Mouse (Mus musculus) liver, adult 2 months (tissue): ENCODE results near the gene Kmt2d. TPM values are rescaled to one million over a fixed set of nuclear protein-coding genes. Genes with fewer than 3 reads are reported as not detected.

Experiments
- DNase-seq: peaks from one replicate; pipeline ENCODE4 v3.0.0-alpha.2; 2011; ENCODE audit warnings: low read depth, low spot score; ENCODE audit errors: extremely low read depth
- H3K27ac ChIP-seq: fragments of 200-500 bp; replicated peaks from 2 replicates; pipeline ENCODE4 v1.5.1; 2012; ENCODE audit warnings: low read depth, mild to moderate bottlenecking, control low read depth, inconsistent platforms, low read length; ENCODE audit not compliant: insufficient read depth
- H3K27me3 ChIP-seq: fragments of 200-500 bp; 2 replicates; pipeline ENCODE4 v1.6.1; 2012; ENCODE audit warnings: mild to moderate bottlenecking, moderate library complexity, low read length, inconsistent platforms; ENCODE audit not compliant: control insufficient read depth, insufficient read depth
- H3K36me3 ChIP-seq: fragments of 200-500 bp; 2 replicates; pipeline ENCODE4 v1.6.1; 2012; ENCODE audit warnings: low read length, inconsistent platforms; ENCODE audit not compliant: control insufficient read depth, insufficient read depth
- H3K4me1 ChIP-seq: fragments of 200-500 bp; 2 replicates; pipeline ENCODE4 v1.6.1; 2011; ENCODE audit warnings: low read length; ENCODE audit not compliant: control insufficient read depth, insufficient read depth
- H3K4me3 ChIP-seq: fragments of 200-500 bp; 2 replicates; pipeline ENCODE4 v1.5.1; 2011; ENCODE audit warnings: low read depth, mild to moderate bottlenecking, control low read depth, low read length, moderate library complexity; ENCODE audit not compliant: insufficient read depth
- H3K79me2 ChIP-seq: fragments of 200-500 bp; 2 replicates; pipeline ENCODE4 v1.6.1; 2012; ENCODE audit warnings: inconsistent platforms, mild to moderate bottlenecking, low read length, moderate library complexity; ENCODE audit not compliant: control insufficient read depth, insufficient read depth
- H3K9ac ChIP-seq: fragments of 200-500 bp; 2 replicates; pipeline ENCODE4 v1.6.1; 2012; ENCODE audit warnings: low read depth, mild to moderate bottlenecking, control low read depth, inconsistent platforms, low read length
- CTCF ChIP-seq: fragments of 200-500 bp; IDR thresholded peaks from 2 replicates; pipeline ENCODE4 v1.5.1; 2011; ENCODE audit warnings: low read depth, low read length, control low read depth
- POLR2A ChIP-seq: fragments of 200-500 bp; IDR thresholded peaks from 2 replicates; pipeline ENCODE4 v1.6.1; 2011; ENCODE audit warnings: low read length, control low read depth; ENCODE audit not compliant: insufficient read depth; ENCODE audit errors: extremely low read depth
- WGBS: fragments of 180-500 bp; shearing (Covaris S2); methylation state at CpG from one replicate; pipeline ENCODE4 v1.1.7; 2018; 5-methylcytosine and 5-hydroxymethylcytosine counted together
- polyA plus RNA-seq: library from polyadenylated mRNA; depleted of rRNA; stranded (reverse); fragments of >200 nt; gene quantifications from 2 replicates; pipeline ENCODE4 v1.2.3, GENCODE M21; 2012
- total RNA-seq: library from RNA; depleted of rRNA; stranded (reverse); fragments of >200 nt; gene quantifications from 2 replicates; pipeline ENCODE4 v1.2.3, GENCODE M21; 2014

Gene Kmt2d
- total and polyA plus RNA-seq, 2 experiments = 6.6 to 10.3 TPM

DNA sequence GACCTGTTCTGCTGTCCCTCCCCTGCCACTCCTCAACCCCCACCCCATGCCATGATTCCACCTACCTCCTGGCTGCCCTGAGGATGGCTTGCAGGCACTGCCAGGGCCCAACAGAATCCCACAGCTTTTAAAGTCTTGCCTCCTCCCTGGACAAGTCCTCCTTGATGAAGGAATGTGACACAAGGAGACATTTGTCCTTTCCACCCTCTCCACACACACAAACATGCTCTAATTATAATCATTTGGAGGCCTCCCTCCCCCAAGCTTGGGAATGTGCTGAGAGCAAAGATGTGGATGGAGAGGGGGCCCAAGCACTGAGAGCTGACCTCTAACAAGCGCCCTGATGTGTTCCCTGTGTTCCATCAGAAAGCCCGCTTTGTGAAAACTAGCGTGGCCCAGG, 61.6 kb downstream of the Kmt2d start, which contains the start of gene Ddn:
Gene Ddn (minus strand): TSS at position 101 of the 400 bp plus-strand sequence.
- no peak for DNase-seq
- whole genome bisulfite sequencing = 80% methylated on average over 3 of the region's 3 CpGs
- Histone ChIP-seq H3K79me2 (no peaks in the 10 kb centered on the region), H3K4me1 (peaks cover 2% of the 10 kb centered on the region; the same call in 1 of the 2 replicates), H3K36me3 (peaks cover 11% of the 10 kb centered on the region), H3K27me3 (peaks cover 29% of the 10 kb centered on the region), H3K9ac (no peak within 1 kb of the TSS), H3K27ac (no peak within 1 kb of the TSS), H3K4me3 (no peak within 1 kb of the TSS)
- TF ChIP-seq CTCF (no peak), POLR2A (no peak)

- TF ChIP-seq POLR2A (no peak), CTCF (no peak)
- DNase-seq = no peak
- H3K27me3 ChIP-seq = peaks cover 29% of the 10 kb centered on the region
- peaks cover 6% of the 10 kb centered on the region; the same call in 1 of the 2 replicates for H3K36me3 ChIP-seq
- H3K27ac ChIP-seq = no peak overlapping the region
- H3K4me1 ChIP-seq = peaks cover 2% of the 10 kb centered on the region; the same call in 1 of the 2 replicates
- H3K4me3 ChIP-seq = no peak overlapping the region
- H3K9ac ChIP-seq = no peak overlapping the region
- 28% methylated on average over 6 of the region's 6 CpGs for WGBS
- H3K79me2 ChIP-seq = no peaks in the 10 kb centered on the region
Measured at GRCm38 (mm10) chr15:98808651-98809134, 62.3 kb downstream of the Kmt2d start.

DNA sequence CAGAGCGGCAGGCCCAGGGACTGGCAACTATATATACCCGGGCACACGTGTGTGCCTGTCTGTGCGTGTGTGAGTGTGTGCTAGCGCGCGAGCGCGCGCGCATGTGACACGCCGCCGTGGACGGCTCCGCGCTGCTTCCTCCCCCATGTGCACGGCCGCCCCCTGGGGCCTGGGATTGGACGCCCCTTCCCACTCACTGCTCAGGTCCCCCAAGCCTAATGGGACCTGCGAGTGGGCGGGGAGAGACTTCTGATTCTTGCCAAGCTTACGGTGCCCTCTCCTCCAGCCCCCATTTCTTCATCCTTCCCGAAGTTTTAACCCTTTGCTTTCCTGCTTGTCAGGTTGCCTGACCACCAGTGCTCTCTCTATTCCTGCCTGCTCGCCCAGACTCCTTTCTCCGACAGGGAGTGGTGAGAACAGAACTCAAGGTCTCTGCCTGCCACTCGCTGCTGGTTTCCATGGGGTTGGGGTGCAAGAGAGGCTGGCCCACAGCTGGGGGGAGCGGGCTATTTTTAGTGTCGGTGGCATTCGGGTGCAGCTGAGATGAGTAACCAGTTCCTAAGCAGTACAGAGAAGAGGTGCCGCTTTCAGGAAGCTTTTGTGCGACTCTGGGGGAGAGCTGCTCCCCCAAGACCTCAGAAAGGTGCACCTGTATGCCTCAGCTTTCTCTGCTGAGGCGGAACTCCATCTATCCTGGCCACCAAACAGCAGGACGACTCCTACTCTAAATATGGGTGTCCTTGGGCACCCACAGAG, 62.9 kb downstream of the Kmt2d start:
- Histone ChIP-seq H3K27me3 (peaks cover 29% of the 10 kb centered on the region), H3K36me3 (peaks cover 4% of the 10 kb centered on the region; the same call in 1 of the 2 replicates), H3K4me3 (peak overlapping the region; percentile 10; the same call in 1 of the 2 replicates), H3K27ac (no peak overlapping the region), H3K9ac (no peak overlapping the region), H3K79me2 (no peaks in the 10 kb centered on the region), H3K4me1 (peaks cover 2% of the 10 kb centered on the region; the same call in 1 of the 2 replicates)
- WGBS = 5% methylated on average over 34 of the region's 34 CpGs
- TF ChIP-seq CTCF = no peak
- TF ChIP-seq POLR2A = no peak
- DNase-seq = no peak

GRCm38 (mm10) chr15:98806809-98807770, 63.9 kb downstream of the Kmt2d start:
- H3K9ac ChIP-seq = no peak overlapping the region

DNA sequence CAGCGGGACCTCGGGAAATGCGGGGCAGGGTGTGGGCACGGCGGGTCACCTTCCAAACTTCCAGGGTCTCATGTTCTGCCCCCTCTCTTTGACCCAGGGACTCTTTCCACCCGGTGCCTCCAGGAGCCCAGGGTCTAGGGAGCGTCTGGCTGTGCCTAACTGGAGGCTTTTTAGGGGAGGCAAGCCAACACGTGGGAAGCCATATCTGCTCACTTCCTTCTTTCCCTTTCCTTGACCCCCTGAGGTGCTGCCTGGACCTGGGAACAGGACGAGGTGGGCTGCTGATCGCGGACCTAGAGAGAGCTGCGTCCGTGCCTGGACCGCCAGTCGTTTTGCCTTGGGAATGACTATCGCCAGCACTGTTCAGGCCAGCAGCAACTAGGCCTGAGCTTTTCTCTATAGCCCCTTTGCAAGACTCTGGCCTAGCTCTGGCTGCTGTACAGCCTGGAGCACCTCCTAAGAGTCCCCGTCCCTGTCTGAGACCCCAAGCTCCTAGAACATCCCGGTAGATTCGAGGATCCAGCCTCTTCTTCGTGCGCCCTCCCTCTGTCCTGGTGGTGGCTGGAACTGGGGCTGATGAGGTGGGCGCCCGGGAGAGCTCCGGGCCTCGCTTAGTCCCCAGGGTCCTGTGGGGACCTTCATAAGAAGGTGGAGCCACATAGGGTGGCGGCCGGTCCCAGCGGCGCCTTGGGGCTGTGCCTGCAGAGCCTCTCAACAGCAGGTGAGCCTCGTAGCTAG, 64.8 kb downstream of the Kmt2d start:
- WGBS = 23% methylated on average over 30 of the region's 30 CpGs
- Histone ChIP-seq H3K36me3 (no peaks in the 10 kb centered on the region), H3K27me3 (peaks cover 29% of the 10 kb centered on the region), H3K4me1 (peaks cover 2% of the 10 kb centered on the region; the same call in 1 of the 2 replicates), H3K27ac (no peak overlapping the region), H3K4me3 (no peak overlapping the region), H3K79me2 (no peaks in the 10 kb centered on the region), H3K9ac (no peak overlapping the region)
- TF ChIP-seq POLR2A = no peak
- no peak for TF ChIP-seq CTCF
- no peak for DNase-seq

More at GRCm38 (mm10) chr15:98806809-98807770, 63.9 kb downstream of the Kmt2d start:
- TF ChIP-seq CTCF (no peak), POLR2A (no peak)
- H3K79me2 ChIP-seq = no peaks in the 10 kb centered on the region
- DNase-seq = no peak
- no peak overlapping the region; the same call in 1 of the 2 replicates for H3K4me3 ChIP-seq
- H3K27ac ChIP-seq = no peak overlapping the region
- H3K4me1 ChIP-seq = peaks cover 2% of the 10 kb centered on the region; the same call in 1 of the 2 replicates
- WGBS = 3% methylated on average over 58 of the region's 58 CpGs
- peaks cover 29% of the 10 kb centered on the region for H3K27me3 ChIP-seq
- H3K36me3 ChIP-seq = no peaks in the 10 kb centered on the region
